Mouse (Mus musculus): ENCODE measurements at regions not wholly inside any gene's neighbourhood (a gene's known extent, or its start where the extent isn't known, plus 50 kb on each side); places are given as distances from the start of the nearest gene placed in this dataset.
A peak's percentile ranks its signal among the peaks of the same experiment; 100 is the strongest.

DNA sequence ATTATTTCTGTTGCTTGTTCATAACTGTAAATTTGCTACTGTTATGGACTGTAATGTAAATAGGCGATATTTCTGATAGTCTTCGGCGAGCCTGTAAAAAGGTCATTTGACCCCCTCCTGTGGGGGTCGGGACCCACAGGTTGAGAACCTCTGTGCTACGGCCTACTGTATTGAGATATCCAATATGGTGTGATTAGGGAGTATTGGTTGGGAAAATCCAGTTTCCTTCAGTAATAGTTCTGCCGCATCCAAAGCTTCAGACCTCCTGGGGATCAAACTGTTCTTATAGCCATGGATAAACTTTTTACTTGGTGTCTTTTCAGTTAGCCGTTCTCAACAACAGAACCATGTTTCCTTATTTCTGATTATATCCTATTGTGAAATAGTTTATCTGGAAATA is 136.5 kb upstream of the Samsn1 start:
- ATAC-seq (ENCODE audit: insufficient number of reproducible peaks, low FRiP score, low TSS enrichment, low read depth): no peak
- H3K27ac ChIP-seq (replicated peaks; ENCODE audit: low read depth, low read length): no peak overlapping the region

DNA sequence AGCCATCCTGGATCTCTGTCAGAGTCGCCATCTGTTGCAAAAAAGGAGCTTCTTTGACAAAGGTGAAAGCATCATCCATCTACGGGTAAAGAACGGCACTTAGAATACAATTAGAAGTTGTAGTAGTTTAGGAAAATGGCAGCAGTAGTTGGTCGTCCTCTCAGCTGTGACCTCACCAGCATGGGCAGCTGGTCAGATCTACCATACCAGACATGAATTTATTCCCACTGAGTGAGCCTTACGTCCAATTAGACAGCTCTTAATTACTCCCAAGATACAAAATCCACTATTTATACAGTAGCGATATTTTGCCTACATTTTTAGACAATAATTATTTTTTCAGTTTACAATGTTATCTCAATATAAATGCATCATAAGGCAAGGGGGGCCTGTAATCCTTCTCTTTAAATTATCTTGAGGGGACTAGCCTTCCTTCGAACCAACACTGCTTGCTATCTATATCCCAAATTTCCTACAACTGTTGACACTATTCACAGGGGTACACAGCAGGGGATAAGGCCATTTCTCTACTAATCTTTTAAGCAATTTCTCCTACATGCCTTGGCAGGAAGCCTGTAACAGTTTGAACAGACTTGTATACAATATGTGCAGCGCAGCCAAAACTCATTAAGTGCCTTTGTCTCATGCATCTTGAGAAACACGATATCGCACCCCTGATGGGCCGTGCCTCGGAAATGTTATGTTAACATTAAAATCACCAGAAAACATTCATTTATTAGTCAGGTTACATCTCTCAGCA is 131.9 kb upstream of the Samsn1 start:
- H3K4me1 ChIP-seq (ENCODE audit: control insufficient read depth, insufficient read depth, low read length): no peaks in the 10 kb centered on the region
- no peaks in the 10 kb centered on the region for H3K36me3 ChIP-seq (ENCODE audit: control insufficient read depth, insufficient read depth, low read length)
- H3K9me3 ChIP-seq (ENCODE audit: control insufficient read depth, low read length): no peaks in the 10 kb centered on the region
- no peak overlapping the region for H3K4me3 ChIP-seq (ENCODE audit: low read depth, low read length)
- DNase-seq (ENCODE audit: low spot score) (no peak), ATAC-seq (ENCODE audit: insufficient number of reproducible peaks, low FRiP score, low TSS enrichment, low read depth) (no peak)
- H3K27ac ChIP-seq (replicated peaks; ENCODE audit: low read depth, low read length): no peak overlapping the region
- H3K9ac ChIP-seq (ENCODE audit: low read length): no peak overlapping the region
- no peaks in the 10 kb centered on the region for H3K27me3 ChIP-seq (ENCODE audit: control insufficient read depth, insufficient read depth, low read length)
- no peak overlapping the region for H3K4me2 ChIP-seq (ENCODE audit: low read depth, severe bottlenecking)
- WGBS: 87% methylated on average over 12 of the region's 12 CpGs

More for the DNA sequence above, 136.5 kb upstream of the Samsn1 start:
- Histone ChIP-seq H3K9ac (ENCODE audit: low read length) (no peak overlapping the region), H3K4me3 (ENCODE audit: low read depth, low read length) (no peak overlapping the region), H3K36me3 (ENCODE audit: control insufficient read depth, insufficient read depth, low read length) (no peaks in the 10 kb centered on the region), H3K27me3 (ENCODE audit: control insufficient read depth, insufficient read depth, low read length) (no peaks in the 10 kb centered on the region), H3K4me2 (ENCODE audit: low read depth, severe bottlenecking) (no peak overlapping the region), H3K4me1 (ENCODE audit: control insufficient read depth, insufficient read depth, low read length) (no peaks in the 10 kb centered on the region), H3K9me3 (ENCODE audit: control insufficient read depth, low read length) (no peaks in the 10 kb centered on the region)
- DNase-seq (ENCODE audit: low spot score): no peak
- 96% methylated on average over 7 of the region's 7 CpGs for WGBS

- WGBS: 82% methylated on average over 5 of the region's 5 CpGs
- ATAC-seq (ENCODE audit: insufficient number of reproducible peaks, low FRiP score, low TSS enrichment, low read depth) (no peak), DNase-seq (ENCODE audit: low spot score) (no peak)
- H3K27ac ChIP-seq (replicated peaks; ENCODE audit: low read depth, low read length): no peak overlapping the region
- no peaks in the 10 kb centered on the region for H3K27me3 ChIP-seq (ENCODE audit: control insufficient read depth, insufficient read depth, low read length)
- no peak overlapping the region for H3K4me3 ChIP-seq (ENCODE audit: low read depth, low read length)
- no peaks in the 10 kb centered on the region for H3K9me3 ChIP-seq (ENCODE audit: control insufficient read depth, low read length)
- no peaks in the 10 kb centered on the region for H3K36me3 ChIP-seq (ENCODE audit: control insufficient read depth, insufficient read depth, low read length)
- H3K4me2 ChIP-seq (ENCODE audit: low read depth, severe bottlenecking): no peak overlapping the region
- H3K9ac ChIP-seq (ENCODE audit: low read length): no peak overlapping the region
- no peaks in the 10 kb centered on the region for H3K4me1 ChIP-seq (ENCODE audit: control insufficient read depth, insufficient read depth, low read length)
These were observed 127.5 kb upstream of the Samsn1 start for GRCm38 (mm10) chr16:76149581-76149980.

- H3K36me3 ChIP-seq (ENCODE audit: control insufficient read depth, insufficient read depth, low read length): no peaks in the 10 kb centered on the region
- DNase-seq (ENCODE audit: low spot score) (no peak), ATAC-seq (ENCODE audit: insufficient number of reproducible peaks, low FRiP score, low TSS enrichment, low read depth) (no peak)
- 88% methylated on average over 2 of the region's 2 CpGs for WGBS
- H3K4me3 ChIP-seq (ENCODE audit: low read depth, low read length): no peak overlapping the region
- H3K27me3 ChIP-seq (ENCODE audit: control insufficient read depth, insufficient read depth, low read length): no peaks in the 10 kb centered on the region
- H3K9me3 ChIP-seq (ENCODE audit: control insufficient read depth, low read length): no peaks in the 10 kb centered on the region
- no peak overlapping the region for H3K4me2 ChIP-seq (ENCODE audit: low read depth, severe bottlenecking)
- no peak overlapping the region for H3K9ac ChIP-seq (ENCODE audit: low read length)
- no peaks in the 10 kb centered on the region for H3K4me1 ChIP-seq (ENCODE audit: control insufficient read depth, insufficient read depth, low read length)
- no peak overlapping the region for H3K27ac ChIP-seq (replicated peaks; ENCODE audit: low read depth, low read length)
These were observed 111.8 kb upstream of the Samsn1 start for GRCm38 (mm10) chr16:76133892-76134291.

- ATAC-seq (ENCODE audit: insufficient number of reproducible peaks, low FRiP score, low TSS enrichment, low read depth): no peak
- Histone ChIP-seq H3K9ac (ENCODE audit: low read length) (no peak overlapping the region), H3K36me3 (ENCODE audit: control insufficient read depth, insufficient read depth, low read length) (no peaks in the 10 kb centered on the region), H3K4me3 (ENCODE audit: low read depth, low read length) (no peak overlapping the region), H3K27ac (replicated peaks; ENCODE audit: low read depth, low read length) (no peak overlapping the region), H3K27me3 (ENCODE audit: control insufficient read depth, insufficient read depth, low read length) (no peaks in the 10 kb centered on the region), H3K4me1 (ENCODE audit: control insufficient read depth, insufficient read depth, low read length) (no peaks in the 10 kb centered on the region), H3K9me3 (ENCODE audit: control insufficient read depth, low read length) (no peaks in the 10 kb centered on the region), H3K4me2 (ENCODE audit: low read depth, severe bottlenecking) (no peak overlapping the region)
- 89% methylated on average over 9 of the region's 9 CpGs for WGBS
- DNase-seq (ENCODE audit: low spot score): no peak
These were observed 108.4 kb upstream of the Samsn1 start for GRCm38 (mm10) chr16:76130486-76130885.

DNA sequence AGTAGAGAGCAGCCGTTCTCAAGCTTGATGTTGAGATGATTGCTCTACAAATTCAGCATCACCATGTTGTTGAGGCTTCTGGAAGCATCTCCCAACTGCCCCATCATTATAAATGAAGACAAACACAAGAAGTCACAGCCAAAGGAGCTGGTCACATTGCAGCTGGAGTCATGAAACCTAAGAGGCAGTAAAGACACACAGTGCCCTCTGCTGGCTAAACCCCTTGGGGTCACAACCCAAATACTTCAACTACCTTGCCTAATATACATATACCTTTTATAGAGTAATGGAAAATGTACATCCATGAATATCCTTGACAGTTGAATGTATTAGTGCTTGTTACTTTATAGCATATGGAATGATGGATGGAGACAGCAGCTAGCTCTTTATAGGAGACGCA is 107.9 kb upstream of the Samsn1 start:
- no peak overlapping the region for H3K27ac ChIP-seq (replicated peaks; ENCODE audit: low read depth, low read length)
- H3K36me3 ChIP-seq (ENCODE audit: control insufficient read depth, insufficient read depth, low read length): no peaks in the 10 kb centered on the region
- ATAC-seq (ENCODE audit: insufficient number of reproducible peaks, low FRiP score, low TSS enrichment, low read depth): no peak
- H3K27me3 ChIP-seq (ENCODE audit: control insufficient read depth, insufficient read depth, low read length): no peaks in the 10 kb centered on the region
- no peaks in the 10 kb centered on the region for H3K9me3 ChIP-seq (ENCODE audit: control insufficient read depth, low read length)
- DNase-seq (ENCODE audit: low spot score): peak; percentile 49
- 91% methylated on average over 2 of the region's 2 CpGs for WGBS
- no peak overlapping the region for H3K9ac ChIP-seq (ENCODE audit: low read length)
- H3K4me1 ChIP-seq (ENCODE audit: control insufficient read depth, insufficient read depth, low read length): no peaks in the 10 kb centered on the region
- H3K4me2 ChIP-seq (ENCODE audit: low read depth, severe bottlenecking): no peak overlapping the region
- H3K4me3 ChIP-seq (ENCODE audit: low read depth, low read length): no peak overlapping the region

DNA sequence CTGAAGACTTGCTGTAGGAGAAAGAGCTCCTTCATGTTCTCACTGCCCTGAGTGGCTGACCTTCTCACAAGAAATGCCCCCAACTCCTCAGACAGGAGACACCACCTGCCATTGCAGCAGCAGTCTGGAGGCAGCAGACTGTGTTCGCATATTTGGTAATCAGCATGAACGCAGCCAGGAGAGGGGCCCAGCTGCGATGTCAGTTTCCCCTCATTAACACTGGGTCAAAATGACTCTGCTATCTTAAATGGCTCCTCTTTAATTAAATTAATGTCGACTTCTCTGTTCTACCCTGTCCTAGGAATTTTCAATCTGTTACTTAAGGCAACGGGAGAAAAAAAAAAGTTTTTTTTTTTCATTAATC is 100.9 kb upstream of the Samsn1 start:
- ATAC-seq (ENCODE audit: insufficient number of reproducible peaks, low FRiP score, low TSS enrichment, low read depth): no peak
- WGBS: 63% methylated on average over 5 of the region's 5 CpGs
- no peak for DNase-seq (ENCODE audit: low spot score)

GRCm38 (mm10) chr16:76122172-76123020 is 100.3 kb upstream of the Samsn1 start:
- no peak overlapping the region for H3K4me3 ChIP-seq (ENCODE audit: low read depth, low read length)
- no peak overlapping the region for H3K9ac ChIP-seq (ENCODE audit: low read length)
- ATAC-seq (ENCODE audit: insufficient number of reproducible peaks, low FRiP score, low TSS enrichment, low read depth): no peak
- no peaks in the 10 kb centered on the region for H3K4me1 ChIP-seq (ENCODE audit: control insufficient read depth, insufficient read depth, low read length)
- H3K4me2 ChIP-seq (ENCODE audit: low read depth, severe bottlenecking): no peak overlapping the region
- H3K36me3 ChIP-seq (ENCODE audit: control insufficient read depth, insufficient read depth, low read length): no peaks in the 10 kb centered on the region
- H3K9me3 ChIP-seq (ENCODE audit: control insufficient read depth, low read length): no peaks in the 10 kb centered on the region
- WGBS: 76% methylated on average over 9 of the region's 9 CpGs
- H3K27ac ChIP-seq (replicated peaks; ENCODE audit: low read depth, low read length): no peak overlapping the region
- no peak for DNase-seq (ENCODE audit: low spot score)
- H3K27me3 ChIP-seq (ENCODE audit: control insufficient read depth, insufficient read depth, low read length): no peaks in the 10 kb centered on the region

More for the DNA sequence above, 100.9 kb upstream of the Samsn1 start:
- Histone ChIP-seq H3K27me3 (ENCODE audit: control insufficient read depth, insufficient read depth, low read length) (no peaks in the 10 kb centered on the region), H3K4me3 (ENCODE audit: low read depth, low read length) (no peak overlapping the region), H3K4me1 (ENCODE audit: control insufficient read depth, insufficient read depth, low read length) (no peaks in the 10 kb centered on the region), H3K9ac (ENCODE audit: low read length) (no peak overlapping the region), H3K9me3 (ENCODE audit: control insufficient read depth, low read length) (no peaks in the 10 kb centered on the region), H3K27ac (replicated peaks; ENCODE audit: low read depth, low read length) (no peak overlapping the region), H3K4me2 (ENCODE audit: low read depth, severe bottlenecking) (no peak overlapping the region), H3K36me3 (ENCODE audit: control insufficient read depth, insufficient read depth, low read length) (no peaks in the 10 kb centered on the region)

Measured in limb, embryonic 11.5 days (tissue).